Mouse (Mus musculus): ENCODE measurements around the gene Cpm.

The Cpm gene

DNA sequence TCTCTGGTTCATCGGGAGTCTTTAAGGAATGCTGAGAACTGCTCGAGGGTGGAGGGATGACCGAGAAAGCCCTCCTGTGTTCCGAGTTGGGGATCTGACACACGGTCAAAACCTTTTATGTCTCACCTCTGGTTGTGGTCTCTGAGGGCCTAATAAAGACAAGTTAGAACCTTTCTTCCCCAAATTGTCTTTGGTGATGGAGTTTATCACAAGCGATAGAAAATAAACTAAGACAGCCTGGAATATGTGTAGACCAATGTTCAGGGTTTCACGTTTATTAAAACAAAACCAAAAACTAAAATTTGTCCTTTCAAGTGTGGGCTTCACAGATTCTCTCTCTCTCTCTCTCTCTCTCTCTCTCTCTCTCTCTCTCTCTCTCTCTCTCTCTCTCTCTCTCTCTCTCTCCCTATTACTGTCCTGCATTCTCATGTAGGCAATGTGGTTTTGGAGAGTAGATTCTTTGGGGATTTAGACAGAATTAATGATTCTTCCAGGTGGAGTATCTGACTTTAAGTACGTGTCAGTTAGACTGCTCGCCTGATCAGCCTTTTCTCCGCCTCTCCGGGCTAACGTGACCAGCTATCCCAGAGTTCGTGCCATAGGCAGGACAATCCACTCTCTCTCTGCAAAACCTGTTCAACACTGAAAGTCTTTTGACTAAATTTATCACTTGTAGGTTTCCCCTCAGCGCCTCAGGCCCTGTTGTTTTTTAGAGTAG is 35.1 kb downstream of the Cpm start:
- no peak for DNase-seq

DNA sequence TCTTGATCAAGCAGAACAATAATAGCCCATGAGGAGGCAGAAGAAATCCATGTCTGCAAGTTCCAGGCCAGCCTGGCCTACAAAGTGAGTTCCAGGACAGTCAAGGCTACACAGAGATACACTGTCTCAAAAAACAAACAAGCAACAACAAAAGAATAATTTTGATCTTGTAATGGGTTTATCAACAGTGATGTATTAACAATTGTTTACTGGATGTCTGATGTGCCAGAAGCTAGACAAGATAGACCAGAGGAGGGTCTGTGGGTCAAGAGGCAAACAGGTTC is 35.6 kb downstream of the Cpm start:
- DNase-seq = no peak

GRCm38 (mm10) chr10:117665376-117666275 is 36.3 kb downstream of the Cpm start:
- no peak for DNase-seq

DNA sequence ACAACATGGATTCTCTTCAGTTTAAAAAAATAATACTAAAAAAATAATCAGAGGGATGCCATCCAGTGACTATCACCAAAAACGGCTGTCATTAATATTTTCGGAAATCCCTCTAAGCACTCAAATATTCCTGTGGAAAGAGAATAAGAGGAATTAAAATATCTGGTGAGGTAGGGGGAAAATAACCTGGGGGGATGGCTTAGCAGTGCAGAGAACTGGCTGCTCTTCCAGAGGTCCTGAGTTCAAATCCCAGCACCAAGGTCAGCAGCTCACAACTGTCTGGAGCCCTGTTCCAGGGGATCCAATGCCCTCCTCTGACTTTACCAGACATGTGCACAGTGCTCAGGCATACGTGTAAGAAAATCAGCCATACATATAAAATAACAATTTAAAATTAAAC is 37.1 kb downstream of the Cpm start:
- DNase-seq = no peak

GRCm38 (mm10) chr10:117666947-117667630 is 37.8 kb downstream of the Cpm start:
- DNase-seq = no peak

GRCm38 (mm10) chr10:117667663-117668507 is 38.6 kb downstream of the Cpm start:
- no peak for DNase-seq

- no peak for DNase-seq
Observed at GRCm38 (mm10) chr10:117668546-117669300, 39.4 kb downstream of the Cpm start.

GRCm38 (mm10) chr10:117669449-117670090 is 40.3 kb downstream of the Cpm start:
- no peak for DNase-seq

GRCm38 (mm10) chr10:117670092-117670491 is 40.8 kb downstream of the Cpm start:
- no peak for DNase-seq

DNA sequence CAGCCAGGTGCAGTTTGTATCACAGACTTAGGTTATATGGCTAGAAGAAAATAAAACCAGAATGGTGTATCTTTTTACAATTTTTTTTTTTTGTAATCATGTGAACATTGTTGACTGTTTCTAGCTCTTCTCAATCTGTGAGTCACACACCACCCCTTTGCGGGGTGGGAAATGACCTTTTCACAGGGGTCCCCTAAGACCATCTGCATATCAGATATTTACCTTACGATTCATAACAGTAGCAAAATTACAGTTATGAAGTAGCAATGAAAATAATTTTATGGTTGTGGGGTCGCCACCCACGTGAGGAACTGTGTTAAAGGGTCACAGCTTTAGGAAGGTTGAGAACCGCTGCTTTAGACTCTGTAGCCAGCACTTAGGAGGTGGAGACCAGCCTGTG is 41.5 kb downstream of the Cpm start:
- no peak for DNase-seq

DNA sequence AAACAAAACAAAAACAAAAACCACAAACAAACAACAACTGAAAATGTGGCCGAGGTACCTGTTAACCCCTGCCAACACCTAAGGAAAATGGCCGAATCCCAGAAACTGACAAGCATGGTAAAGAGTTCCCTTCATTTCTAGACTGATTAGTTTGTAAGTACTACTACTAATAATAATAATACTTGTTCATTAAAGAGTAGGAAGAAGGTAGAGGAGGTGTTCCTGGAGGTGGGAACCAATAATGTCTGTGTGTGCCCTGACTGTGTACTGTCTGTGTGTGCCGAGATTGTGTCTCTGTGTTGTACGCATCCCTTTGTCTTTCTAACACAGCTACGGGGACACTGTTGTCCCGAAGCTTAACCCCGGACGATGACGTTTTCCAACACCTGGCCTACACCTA is 42.0 kb downstream of the Cpm start:
- no peak for DNase-seq

GRCm38 (mm10) chr10:117671930-117672666 is 42.8 kb downstream of the Cpm start:
- no peak for DNase-seq

DNA sequence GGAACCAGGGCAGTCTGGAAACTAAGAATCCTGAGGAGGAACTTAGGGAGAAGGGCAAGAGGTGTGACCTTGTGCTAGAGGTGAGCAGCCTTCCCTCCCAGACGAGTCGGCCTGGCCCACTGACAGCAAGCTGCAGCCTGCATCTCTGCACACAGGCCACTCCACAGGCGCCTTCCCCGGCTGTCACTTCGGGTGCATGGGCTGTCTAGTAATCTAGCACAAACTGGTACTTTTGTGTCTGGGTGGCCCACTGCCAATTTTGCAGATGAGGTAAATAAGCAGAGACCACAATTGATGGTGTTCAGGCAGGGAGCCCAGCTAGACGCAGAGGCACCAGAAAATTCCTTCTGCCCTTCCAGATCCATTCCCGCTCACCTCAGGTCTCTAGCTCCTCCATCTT is 43.4 kb downstream of the Cpm start:
- DNase-seq = peak; percentile 54

- no peak for DNase-seq
Observed at GRCm38 (mm10) chr10:117673913-117674312, 44.6 kb downstream of the Cpm start.

GRCm38 (mm10) chr10:117674359-117675019 is 45.2 kb downstream of the Cpm start:
- DNase-seq = no peak

DNA sequence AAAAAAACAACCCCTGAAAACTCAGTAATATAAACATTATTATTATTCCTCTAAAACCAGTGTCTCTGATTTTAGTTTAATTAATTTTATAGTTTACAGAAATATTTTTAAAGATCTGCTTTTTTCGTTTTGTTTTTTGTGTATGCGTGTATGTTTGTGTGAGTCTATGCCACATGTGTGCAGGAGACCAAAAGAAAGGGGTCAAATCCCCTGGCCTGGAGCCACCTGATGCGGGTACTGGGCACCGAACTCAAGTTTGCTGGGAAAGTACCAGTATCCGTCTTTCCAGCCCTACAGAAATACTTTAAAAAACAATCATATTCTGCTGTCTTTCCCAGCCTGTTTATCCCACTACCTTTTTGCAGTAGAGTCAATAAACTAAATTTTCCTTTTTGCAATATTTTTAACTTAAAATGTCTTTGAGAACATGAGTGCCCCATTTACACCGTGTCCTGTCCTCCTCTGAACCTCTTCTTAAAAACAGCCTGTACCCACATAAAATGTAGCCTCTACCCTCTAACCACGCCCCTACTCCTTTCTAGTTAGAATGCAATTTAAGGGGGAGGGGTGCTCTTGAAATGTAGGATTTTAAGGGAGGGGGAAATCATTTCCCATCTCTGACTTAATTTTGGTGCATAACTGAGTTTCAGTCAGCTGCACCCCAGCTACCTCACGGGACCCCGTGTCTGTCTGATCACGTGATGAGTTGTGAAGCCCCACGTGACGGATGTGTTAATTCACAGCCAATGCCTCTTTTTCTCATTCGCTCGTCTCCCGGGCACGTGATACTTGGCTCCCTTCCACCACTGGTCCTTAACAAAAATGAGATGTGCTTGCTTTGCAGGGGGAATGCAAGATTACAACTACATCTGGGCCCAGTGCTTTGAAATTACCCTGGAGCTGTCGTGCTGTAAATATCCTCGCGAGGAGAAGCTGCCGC is 46.1 kb downstream of the Cpm start:
- DNase-seq = peak; percentile 72

- DNase-seq = peak; percentile 24
Observed at GRCm38 (mm10) chr10:117676036-117676643, 46.8 kb downstream of the Cpm start.

DNA sequence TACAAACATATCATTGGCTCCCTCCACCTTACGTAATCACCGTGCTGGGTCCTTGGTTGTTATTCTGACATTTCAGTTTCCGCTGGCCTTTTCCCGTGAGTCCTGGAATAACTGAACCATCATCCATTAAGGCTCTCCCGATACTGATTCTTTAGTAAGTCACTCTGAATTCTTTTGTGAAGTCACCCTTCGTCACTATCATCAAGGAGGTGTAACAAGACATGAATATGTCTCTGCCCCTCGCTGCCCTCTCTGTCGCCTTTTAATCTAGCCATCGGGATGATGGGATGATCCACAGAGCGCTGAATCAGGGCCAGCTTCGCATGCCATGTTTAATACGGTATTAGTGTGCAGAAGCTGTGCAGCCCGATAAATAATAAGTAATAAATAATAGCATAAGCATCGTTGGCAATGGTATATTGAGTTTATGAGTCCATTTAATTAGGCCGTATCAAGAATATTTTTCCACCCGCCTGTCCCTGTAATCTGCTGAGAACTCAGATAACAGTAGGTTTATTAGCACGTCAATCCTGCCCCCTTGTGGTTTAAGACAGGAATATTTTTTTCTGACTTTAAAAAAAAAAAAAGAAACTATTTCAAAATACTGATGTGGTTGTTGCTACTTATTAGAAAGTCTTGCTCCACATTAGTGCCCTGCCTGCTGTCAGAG is 47.5 kb downstream of the Cpm start:
- peak; percentile 30 for DNase-seq
